9 mouse cellular contexts compared by ENCODE assay signal in genomic region chr12:35674487-35674886, GRCm38 (mm10).
A peak's percentile ranks its signal among the peaks of the same experiment; 100 is the strongest.
DNase-seq lines count a peak whose midpoint lies in the region; ATAC-seq lines count a peak whose summit lies in the region.
"Had no signal": no experiment of that assay in that cellular context is flagged by ENCODE, and none has a peak within 500 bp of the region (broad histone marks: within the 10 kb centered on the region; RNA-seq: fewer than 3 reads in every experiment).

No protein-coding gene starts in this region.

- H3K9me3 ChIP-seq in neural tube, embryonic 15.5 days (replicated peaks), result no peaks in the 10 kb centered on the region

- WGBS in neural tube, embryonic 15.5 days, result 57% methylated on average over 6 of the region's 6 CpGs

- H3K4me3 ChIP-seq in neural tube, embryonic 15.5 days (replicated peaks), result no peak overlapping the region

- DNase-seq in cerebellum, postnatal 10 days, result peak; percentile 28 to 30
- no peak for DNase-seq in cerebellum, adult 11 months
- peak; percentile 70 for DNase-seq in urinary bladder, postnatal 14 days (ENCODE audit: low spot score)
- no peak for DNase-seq in urinary bladder, adult 2 months (ENCODE audit: low spot score)
- peak; percentile 78 for DNase-seq in layer of hippocampus, adult 9-11 months
- DNase-seq in natural killer cell, adult 2 months (ENCODE audit: low spot score in 2 of 2), result peak; percentile 13 to 16

- H3K36me3 ChIP-seq in neural tube, embryonic 15.5 days, result no peaks in the 10 kb centered on the region

- no peak overlapping the region for H3K27ac ChIP-seq in neural tube, embryonic 15.5 days (replicated peaks)
- H3K27ac ChIP-seq: macrophage had no signal

- ATAC-seq in frontal cortex, adult (ENCODE audit: low TSS enrichment), result peak; percentile 41; the same call in 1 of the 2 replicates
- no peak for ATAC-seq in neural tube, embryonic 15.5 days (ENCODE audit: low FRiP score)

- H3K27me3 ChIP-seq in neural tube, embryonic 15.5 days (replicated peaks), result no peaks in the 10 kb centered on the region

- no peak overlapping the region for H3K9ac ChIP-seq in neural tube, embryonic 15.5 days (replicated peaks)

- no peaks in the 10 kb centered on the region for H3K4me1 ChIP-seq in neural tube, embryonic 15.5 days

- H3K4me2 ChIP-seq in neural tube, embryonic 15.5 days, result no peak overlapping the region

Comparison
In these comparisons a context has a peak if more than half of its experiments do, and no peak if none do; other contexts are left out.
1. DNase-seq: peak in cerebellum, postnatal 10 days (2 of 2), urinary bladder, postnatal 14 days (single experiment), layer of hippocampus, adult 9-11 months (single experiment) and natural killer cell, adult 2 months (2 of 2); none in cerebellum, adult 11 months (single experiment) and urinary bladder, adult 2 months (single experiment).